Mouse (Mus musculus) E14TG2a.4 (cell line): ENCODE measurements around the gene Tec.

Experiments
- CTCF ChIP-seq: conservative IDR thresholded peaks from 2 replicates; pipeline ENCODE4 v1.5.1; 2014; ENCODE audit warnings: low read length
- NANOG ChIP-seq: IDR thresholded peaks from 2 replicates; pipeline ENCODE4 v1.6.1; 2014; ENCODE audit warnings: borderline replicate concordance, low read length, mixed read lengths
- POU5F1 ChIP-seq: IDR thresholded peaks from 2 replicates; pipeline ENCODE4 v1.6.1; 2014; ENCODE audit warnings: low read length, borderline replicate concordance

DNA sequence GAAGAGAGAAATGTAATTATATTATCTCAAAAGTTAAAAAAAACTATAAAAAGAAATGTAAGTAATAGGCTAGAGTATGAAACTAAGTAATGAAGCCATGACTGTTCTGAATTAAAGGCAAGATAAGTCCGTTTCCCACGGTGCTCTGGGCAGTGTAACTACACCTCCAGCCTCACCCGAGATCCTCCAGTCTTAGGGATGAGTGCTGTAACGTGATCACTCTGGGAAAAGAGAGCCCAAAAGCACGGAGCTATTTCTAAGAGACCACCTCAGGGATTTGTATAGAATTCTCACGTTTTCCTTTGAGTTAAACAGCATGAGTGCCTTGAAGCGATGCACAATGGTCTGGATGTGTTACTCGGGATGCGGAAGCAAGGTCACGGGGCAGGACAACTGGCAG lies 162.2 kb downstream of the Tec start:
- TF ChIP-seq CTCF (no peak), NANOG (no peak; the same call in 1 of the 2 replicates), POU5F1 (no peak)
